Mouse (Mus musculus): ENCODE results near the gene Pglyrp2.

DNA sequence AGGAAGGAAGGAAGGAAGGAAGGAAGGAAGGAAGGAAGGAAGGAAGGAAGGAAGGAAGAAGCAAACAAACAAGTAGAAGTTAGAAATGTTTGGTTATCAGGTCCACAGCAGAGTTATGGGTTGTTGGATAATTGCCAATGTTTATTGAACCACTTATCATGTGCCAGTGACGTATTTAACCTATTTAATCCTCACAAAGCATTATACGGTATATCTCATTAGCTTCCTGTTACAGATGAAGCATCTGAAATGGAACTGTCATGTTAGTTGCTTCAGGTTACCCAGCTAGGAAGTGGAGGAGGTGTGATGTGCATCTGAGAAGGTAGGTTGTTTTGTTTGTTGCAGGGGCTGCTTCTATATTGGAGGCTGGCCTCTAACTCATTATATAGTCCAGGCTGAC is 4.0 kb downstream of the Pglyrp2 start:
- TF ChIP-seq CTCF (IDR thresholded peaks at IDR 0.05; ENCODE audit: low read depth, low read length) (no peak), POLR2AphosphoS5 (IDR thresholded peaks at IDR 0.05; ENCODE audit: insufficient replicate concordance, low read depth, low read length) (no peak)
